Comparison of ENCODE assay signal across 9 mouse cellular contexts in genomic region chr3:97811651-97812399, GRCm38 (mm10).
A peak's percentile ranks its signal among the peaks of the same experiment; 100 is the strongest.
DNase-seq lines count a peak whose midpoint lies in the region; ATAC-seq and TF ChIP-seq lines count a peak whose summit lies in the region.
"Had no signal": no experiment of that assay in that cellular context is flagged by ENCODE, and none has a peak within 500 bp of the region (broad histone marks: within the 10 kb centered on the region; RNA-seq: fewer than 3 reads in every experiment).

No protein-coding gene starts in this region.

- H3K9me3 ChIP-seq in liver, embryonic 13.5 days (replicated peaks) = no peaks in the 10 kb centered on the region
- no peaks in the 10 kb centered on the region for H3K9me3 ChIP-seq in liver, postnatal 0 days (ENCODE audit: low read length)
- no peaks in the 10 kb centered on the region for H3K9me3 ChIP-seq in heart, embryonic 12.5 days (replicated peaks)

- intact Hi-C loops in left cerebral cortex, postnatal 25 days (cut with DNase I) = no loop called here

- no peaks in the 10 kb centered on the region for H3K36me3 ChIP-seq in liver, embryonic 13.5 days
- H3K36me3 ChIP-seq in liver, postnatal 0 days (replicated peaks; ENCODE audit: insufficient read depth, low read length) = no peaks in the 10 kb centered on the region
- H3K36me3 ChIP-seq in heart, embryonic 12.5 days = no peaks in the 10 kb centered on the region

- DNase-seq in cerebellum, adult 2 months = peak; percentile 34 to 45
- DNase-seq in cerebellum, adult 11-12 months = no peak
- no peak for DNase-seq in liver, embryonic 13.5 days
- no peak for DNase-seq in liver, postnatal 0 days
- DNase-seq in left cerebral cortex, postnatal 25 days (ENCODE audit: low spot score in 2 of 2) = peak; percentile 46 to 77
- no peak for DNase-seq in spleen, adult 18-20 months

- no peak for TF ChIP-seq EP300 in liver, postnatal 0 days (IDR thresholded peaks at IDR 0.05; ENCODE audit: low read depth)

- no peak for TF ChIP-seq POLR2A in cerebellum, adult 2 months (IDR thresholded peaks at IDR 0.05; ENCODE audit: borderline replicate concordance, insufficient read depth, low read length)

- H3K4me3 ChIP-seq in cerebellum, adult 2 months (replicated peaks; ENCODE audit: insufficient read depth, low read depth, low read length) = no peak overlapping the region
- H3K4me3 ChIP-seq in liver, embryonic 13.5 days (replicated peaks) = no peak overlapping the region
- H3K4me3 ChIP-seq in liver, postnatal 0 days (ENCODE audit: low read depth, low read length) = no peak overlapping the region
- no peak overlapping the region for H3K4me3 ChIP-seq in heart, embryonic 12.5 days

- ATAC-seq in liver, embryonic 13.5 days (ENCODE audit: low read depth) = peak; percentile 31; the same call in 1 of the 2 replicates
- ATAC-seq in liver, postnatal 0 days = no peak
- ATAC-seq in heart, embryonic 12.5 days (ENCODE audit: insufficient number of reproducible peaks, low FRiP score) = peak; percentile 71; the same call in 1 of the 2 replicates
- no peak for ATAC-seq in monocyte, adult 5-6 weeks (replicated peaks; ENCODE audit: insufficient number of reproducible peaks, low FRiP score, low TSS enrichment, poor library complexity, severe bottlenecking)

- no peaks in the 10 kb centered on the region for H3K27me3 ChIP-seq in cerebellum, adult 2 months (ENCODE audit: control insufficient read depth, insufficient read depth, low read length)
- no peaks in the 10 kb centered on the region for H3K27me3 ChIP-seq in liver, embryonic 13.5 days
- H3K27me3 ChIP-seq in liver, postnatal 0 days (ENCODE audit: insufficient read depth, low read length) = no peaks in the 10 kb centered on the region
- H3K27me3 ChIP-seq in heart, embryonic 12.5 days (replicated peaks) = no peaks in the 10 kb centered on the region

- TF ChIP-seq CTCF in cerebellum, adult 2 months (IDR thresholded peaks at IDR 0.05; ENCODE audit: borderline replicate concordance, insufficient read depth, low read depth, low read length) = no peak
- no peak for TF ChIP-seq CTCF in liver, postnatal 0 days (IDR thresholded peaks at IDR 0.05; ENCODE audit: low read depth)

- H3K4me1 ChIP-seq in cerebellum, adult 2 months (ENCODE audit: control insufficient read depth, insufficient read depth, low read length) = peaks cover 15% of the 10 kb centered on the region; the same call in 1 of the 2 replicates
- H3K4me1 ChIP-seq in liver, embryonic 13.5 days (replicated peaks) = peaks cover 4% of the 10 kb centered on the region; the same call in 1 of the 2 replicates
- no peaks in the 10 kb centered on the region; the same call in 1 of the 2 replicates for H3K4me1 ChIP-seq in liver, postnatal 0 days (ENCODE audit: insufficient read depth)
- peaks cover 48% of the 10 kb centered on the region for H3K4me1 ChIP-seq in heart, embryonic 12.5 days (replicated peaks)

- no peak overlapping the region for H3K4me2 ChIP-seq in liver, embryonic 13.5 days
- H3K4me2 ChIP-seq in liver, postnatal 0 days (ENCODE audit: low read depth, low read length) = no peak overlapping the region
- peak overlapping the region; percentile 55 for H3K4me2 ChIP-seq in heart, embryonic 12.5 days

- 25% methylated on average over 7 of the region's 7 CpGs for WGBS in cerebellum, adult 2 months
- WGBS in liver, embryonic 13.5 days (ENCODE audit: insufficient replicate concordance) = 31% methylated on average over 7 of the region's 7 CpGs
- WGBS in liver, postnatal 0 days (ENCODE audit: insufficient replicate concordance) = 37% methylated on average over 7 of the region's 7 CpGs
- WGBS in heart, embryonic 12.5 days = 18% methylated on average over 7 of the region's 7 CpGs

- peak overlapping the region; percentile 50 for H3K27ac ChIP-seq in cerebellum, adult 2 months (ENCODE audit: insufficient read depth, low read length)
- no peak overlapping the region for H3K27ac ChIP-seq in liver, embryonic 13.5 days
- no peak overlapping the region for H3K27ac ChIP-seq in liver, postnatal 0 days (ENCODE audit: low read depth)
- peak overlapping the region; percentile 90 for H3K27ac ChIP-seq in heart, embryonic 12.5 days (ENCODE audit: poor library complexity, severe bottlenecking)
- H3K27ac ChIP-seq: macrophage had no signal

- H3K9ac ChIP-seq in liver, embryonic 13.5 days = no peak overlapping the region
- no peak overlapping the region for H3K9ac ChIP-seq in liver, postnatal 0 days (replicated peaks)
- 0 out of 2 replicates have a peak overlapping the region, but pooled peaks have one; percentile 19 for H3K9ac ChIP-seq in heart, embryonic 12.5 days

Comparison
In these comparisons a context has a peak if more than half of its experiments do, and no peak if none do; other contexts are left out.
1. DNase-seq: peak in cerebellum, adult 2 months (2 of 2) and left cerebral cortex, postnatal 25 days (2 of 2); none in cerebellum, adult 11-12 months (single experiment), liver, embryonic 13.5 days (single experiment), liver, postnatal 0 days (single experiment) and spleen, adult 18-20 months (0 of 2).
2. ATAC-seq: peak in liver, embryonic 13.5 days (single experiment) and heart, embryonic 12.5 days (single experiment); none in liver, postnatal 0 days (single experiment) and monocyte, adult 5-6 weeks (single experiment).
3. H3K27ac ChIP-seq: peak in cerebellum, adult 2 months (single experiment) and heart, embryonic 12.5 days (single experiment); none in liver, embryonic 13.5 days (single experiment) and liver, postnatal 0 days (single experiment).